Mouse (Mus musculus) C2C12 (cell line): Measurements from ENCODE around the gene Hc.

ENCODE experiments used
- CEBPB ChIP-seq: IDR thresholded peaks from one replicate; pipeline ENCODE4 v1.6.1; 2011; ENCODE audit warnings: low read depth, mild to moderate bottlenecking, control low read depth, moderate library complexity
- CTCF ChIP-seq: IDR thresholded peaks from one replicate; pipeline ENCODE4 v1.5.1; 2011; ENCODE audit not compliant: control insufficient read depth, insufficient read depth, insufficient read length
- FOSL1 ChIP-seq: IDR thresholded peaks from one replicate; pipeline ENCODE4 v1.8.0; 2011; ENCODE audit warnings: mild to moderate bottlenecking, low read length; ENCODE audit not compliant: poor library complexity, insufficient read depth, severe bottlenecking
- MAX ChIP-seq: IDR thresholded peaks from one replicate; pipeline ENCODE4 v1.6.1; 2011; ENCODE audit warnings: mild to moderate bottlenecking, control low read depth
- MYOD1 ChIP-seq: IDR thresholded peaks from one replicate; pipeline ENCODE4 v1.6.1; 2011; ENCODE audit warnings: low read depth; ENCODE audit not compliant: control insufficient read depth, insufficient read length
- MYOG ChIP-seq: IDR thresholded peaks from one replicate; pipeline ENCODE4 v1.6.1; 2011; ENCODE audit not compliant: control insufficient read depth, insufficient read length; ENCODE audit errors: extremely low read depth
- USF1 ChIP-seq: IDR thresholded peaks from one replicate; pipeline ENCODE4 v1.6.1; 2011; ENCODE audit warnings: low read depth, mild to moderate bottlenecking, control low read depth, moderate library complexity

GRCm38 (mm10) chr2:34941061-34941675, 120.1 kb downstream of the Hc start:
- no peak for TF ChIP-seq CTCF
- no peak for TF ChIP-seq MYOG
- no peak for TF ChIP-seq MAX
- no peak for TF ChIP-seq CEBPB
- TF ChIP-seq MYOD1, result peak; percentile 31
- TF ChIP-seq USF1, result no peak
- TF ChIP-seq FOSL1, result no peak
